Mouse (Mus musculus) CD8-positive naive resting alpha-beta T cell, adult 2 months (primary cell): ENCODE data around the gene Hivep3.

Experiments
- DNase-seq, 2 experiments: peaks; one replicate each; pipeline ENCODE4 v3.0.0; 2022; ENCODE audit warnings: low read depth in 2 of 2, low spot score in 2 of 2

Hivep3 gene

DNA sequence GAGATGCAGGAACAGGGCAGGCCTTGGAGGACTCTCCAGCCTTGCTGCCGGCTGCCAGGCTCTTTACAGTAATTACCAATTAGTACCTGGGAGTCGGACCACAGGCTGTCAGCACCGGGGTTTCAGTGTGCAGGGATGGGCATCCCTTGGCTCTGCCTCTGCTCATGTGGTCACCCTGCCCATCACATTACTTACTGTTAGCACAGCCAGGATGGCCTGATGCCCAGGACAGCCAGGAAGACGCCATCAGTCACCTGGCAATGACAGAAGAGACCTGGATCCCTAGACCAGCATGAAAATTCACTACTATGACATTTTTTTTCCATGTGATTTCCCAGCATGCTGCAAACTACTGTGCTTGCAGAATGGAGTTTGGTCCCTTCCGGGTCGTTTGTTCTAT, 238.8 kb downstream of the Hivep3 start:
- no peak for DNase-seq

DNA sequence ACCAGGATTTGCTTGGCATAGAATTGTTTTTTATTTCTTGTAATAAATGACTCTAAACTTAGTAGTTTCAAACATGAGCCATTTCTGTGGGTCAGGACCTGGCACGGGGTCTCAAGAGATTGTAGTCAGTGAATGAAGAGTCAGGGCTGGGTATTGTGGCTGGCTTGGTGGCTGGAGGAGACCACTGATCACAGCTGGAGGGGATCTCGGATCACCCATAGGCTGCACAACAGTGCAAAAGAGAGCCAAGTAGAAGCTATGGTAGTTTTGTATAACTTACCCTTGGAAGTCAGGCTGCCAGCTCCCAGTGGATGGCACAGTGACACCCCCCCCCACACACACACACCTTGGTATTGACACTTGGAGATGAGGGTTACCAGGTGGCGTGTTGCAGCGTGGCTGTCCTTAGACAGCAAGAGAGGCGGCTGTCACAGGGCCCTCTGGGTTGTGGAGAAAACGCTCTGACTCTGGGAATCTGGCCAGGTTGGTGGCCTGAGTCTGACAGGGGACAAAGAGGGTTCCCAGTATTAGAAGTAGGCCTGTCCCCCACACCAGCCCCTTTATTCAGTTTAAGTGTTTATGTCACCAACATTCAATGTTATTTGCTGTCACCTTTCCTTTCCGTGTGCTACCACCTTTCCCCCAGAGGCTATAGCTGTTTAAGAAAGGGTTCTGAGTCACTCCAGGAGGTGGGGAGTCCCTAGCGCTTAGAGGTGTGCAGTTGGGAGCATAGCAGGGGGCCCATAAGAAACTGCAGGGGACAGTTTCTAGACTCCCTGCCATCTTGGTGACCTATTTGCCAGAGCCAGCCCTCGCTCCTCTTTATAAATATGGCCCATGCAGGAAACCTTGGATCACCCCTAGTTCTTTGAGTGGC, 240.4 kb downstream of the Hivep3 start:
- no peak for DNase-seq

DNA sequence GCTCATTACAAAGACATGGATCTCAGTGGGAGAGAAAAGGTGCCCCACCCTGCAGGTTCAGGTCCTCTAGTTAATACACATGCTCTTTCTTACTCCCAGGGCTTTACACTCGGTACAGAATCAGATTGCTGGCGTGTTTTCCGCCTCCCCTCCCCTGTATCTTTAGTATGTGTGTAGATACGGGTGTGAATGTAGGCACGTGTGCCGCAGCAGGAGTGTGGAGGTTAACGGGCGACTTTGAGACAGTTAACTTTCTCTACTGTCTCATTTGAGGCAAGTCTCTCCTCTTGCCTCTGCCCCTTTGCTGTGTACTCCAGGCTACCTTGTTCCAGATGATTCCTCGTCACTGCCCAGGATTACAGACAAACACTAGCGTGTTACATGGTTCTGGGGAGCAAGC, 241.7 kb downstream of the Hivep3 start:
- DNase-seq, result no peak

DNA sequence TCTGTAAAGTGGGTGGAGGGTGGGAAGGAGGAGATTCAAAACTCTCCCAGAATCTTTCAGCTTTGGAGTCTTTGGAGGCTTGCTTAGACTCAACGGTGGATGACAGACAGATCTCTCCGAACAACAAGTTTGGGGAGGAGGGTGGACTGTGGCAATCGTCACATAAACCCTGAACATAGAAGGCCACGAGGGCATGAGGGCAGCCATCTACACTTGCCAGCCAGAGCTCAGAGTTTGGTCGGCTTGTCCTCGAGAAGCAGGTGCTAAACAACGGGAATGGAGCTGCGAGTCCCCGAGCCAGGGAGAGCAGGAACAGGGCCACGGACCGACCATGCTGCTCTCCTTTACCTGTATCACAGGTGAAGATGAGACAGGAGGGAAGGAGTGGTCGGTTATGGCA, 242.2 kb downstream of the Hivep3 start:
- no peak for DNase-seq

DNA sequence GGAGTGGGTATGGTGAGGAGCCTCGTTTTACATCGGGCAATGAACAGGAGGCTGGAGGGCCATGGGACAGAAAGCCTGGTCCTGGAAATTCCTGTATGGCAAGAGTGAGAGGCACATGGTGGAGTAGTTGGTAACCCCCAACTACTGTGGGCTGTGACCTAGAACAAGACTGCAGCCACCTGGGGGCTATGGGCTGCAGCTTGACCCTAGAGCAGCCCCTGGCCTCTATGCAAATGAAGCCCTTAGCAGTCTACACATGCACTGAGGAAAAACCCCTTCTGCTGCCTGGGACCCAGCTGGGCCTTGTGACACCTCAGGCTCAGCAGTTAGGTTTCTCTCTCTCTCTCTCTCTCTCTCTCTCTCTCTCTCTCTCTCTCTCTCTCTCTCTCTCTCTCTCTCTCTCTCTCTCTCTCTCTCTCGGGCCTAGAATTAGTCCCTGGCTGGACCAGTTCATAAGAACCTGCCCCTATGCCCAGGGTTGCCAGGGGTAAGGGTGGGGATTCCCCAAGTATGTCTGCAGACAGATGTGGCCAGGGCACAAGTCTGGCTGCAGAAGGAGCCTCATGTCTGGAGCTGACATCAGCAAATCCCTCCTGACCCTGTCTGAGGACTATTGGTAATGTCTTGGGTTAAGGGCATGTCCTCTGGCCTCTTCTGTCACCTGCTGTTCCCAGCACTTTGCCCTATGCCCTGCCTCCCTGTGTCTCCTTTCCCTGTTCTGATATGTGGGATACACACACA, 243.0 kb downstream of the Hivep3 start:
- DNase-seq, result no peak

DNA sequence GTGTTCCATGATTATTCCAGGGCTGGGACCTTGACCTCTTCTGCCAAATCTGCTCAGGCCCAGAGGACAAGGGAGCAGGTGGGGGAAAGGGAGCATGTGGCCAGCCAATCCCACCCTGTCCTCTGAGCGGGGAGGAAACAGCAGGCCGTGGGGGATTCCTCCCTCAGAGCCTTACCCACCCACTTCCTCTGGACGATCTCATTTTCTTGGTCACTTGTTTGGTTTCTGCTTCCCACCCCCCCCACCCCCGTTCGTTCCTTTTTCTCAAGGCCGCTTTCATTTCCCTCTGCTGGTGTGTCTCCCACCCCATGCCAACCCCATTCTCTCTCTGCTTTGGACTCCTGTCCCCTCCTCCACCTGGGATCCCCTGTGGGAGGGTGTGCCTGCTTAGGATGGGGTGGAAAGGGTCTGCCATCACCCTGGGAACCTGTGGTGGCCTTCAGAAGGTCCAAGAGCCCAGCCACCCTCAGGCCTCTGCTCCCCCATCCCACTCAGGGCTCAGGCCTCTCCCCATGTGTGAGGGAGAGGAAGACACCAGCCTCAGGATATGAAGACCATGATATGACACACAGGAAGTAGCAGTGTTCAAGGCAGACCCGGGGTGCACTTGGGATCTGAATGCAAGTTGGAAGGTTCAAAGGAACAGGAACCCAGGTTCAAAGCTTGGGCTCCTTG, 244.4 kb downstream of the Hivep3 start:
- DNase-seq, result no peak

DNA sequence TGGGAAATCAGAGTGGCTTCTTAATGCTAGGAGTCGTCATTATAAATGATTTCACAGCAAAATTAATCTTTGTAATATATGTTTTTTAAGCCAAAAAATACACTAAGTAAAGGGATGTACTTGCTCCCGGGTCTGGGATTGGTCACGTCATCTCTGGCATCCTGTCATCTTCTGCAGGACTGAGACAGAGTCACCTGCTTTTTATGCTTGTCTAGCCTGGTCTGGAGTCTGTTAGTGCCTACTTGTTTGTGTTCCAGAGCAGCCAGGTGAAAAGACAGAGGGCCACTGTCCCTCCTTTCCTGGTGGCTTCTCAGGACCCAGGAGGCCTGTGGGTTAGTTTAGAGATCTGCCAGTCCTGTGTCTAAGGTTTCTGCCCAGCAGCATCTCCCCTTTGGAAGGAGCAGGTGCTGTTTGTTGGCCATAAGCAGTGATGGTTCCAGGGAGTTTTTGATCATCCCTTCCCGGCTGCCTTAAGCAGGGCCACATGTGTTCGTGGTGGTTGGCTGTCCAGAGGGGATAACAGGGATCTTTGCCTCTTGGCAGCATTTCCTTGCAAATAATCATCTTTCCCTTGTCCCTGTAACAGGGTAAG, 245.8 kb downstream of the Hivep3 start:
- no peak for DNase-seq

DNA sequence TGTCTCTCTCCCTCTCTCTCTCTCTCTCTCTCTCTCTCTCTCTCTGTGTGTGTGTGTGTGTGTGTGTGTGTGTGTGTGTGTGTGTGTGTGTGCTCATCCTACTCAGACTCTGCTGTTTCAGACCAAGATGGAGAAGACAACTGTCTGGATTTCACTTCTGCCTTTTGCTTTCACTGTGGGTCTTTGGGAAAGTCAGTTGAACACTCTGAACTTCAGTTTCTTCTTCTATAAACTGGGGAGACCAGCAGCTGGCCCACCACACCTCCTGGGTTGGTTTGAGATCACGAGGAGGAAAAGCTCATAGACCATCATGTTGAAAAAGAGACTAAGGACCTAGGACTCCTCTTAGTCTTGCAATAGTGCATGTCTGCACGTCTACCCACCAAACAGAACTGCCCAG, 246.3 kb downstream of the Hivep3 start:
- DNase-seq, result no peak

DNA sequence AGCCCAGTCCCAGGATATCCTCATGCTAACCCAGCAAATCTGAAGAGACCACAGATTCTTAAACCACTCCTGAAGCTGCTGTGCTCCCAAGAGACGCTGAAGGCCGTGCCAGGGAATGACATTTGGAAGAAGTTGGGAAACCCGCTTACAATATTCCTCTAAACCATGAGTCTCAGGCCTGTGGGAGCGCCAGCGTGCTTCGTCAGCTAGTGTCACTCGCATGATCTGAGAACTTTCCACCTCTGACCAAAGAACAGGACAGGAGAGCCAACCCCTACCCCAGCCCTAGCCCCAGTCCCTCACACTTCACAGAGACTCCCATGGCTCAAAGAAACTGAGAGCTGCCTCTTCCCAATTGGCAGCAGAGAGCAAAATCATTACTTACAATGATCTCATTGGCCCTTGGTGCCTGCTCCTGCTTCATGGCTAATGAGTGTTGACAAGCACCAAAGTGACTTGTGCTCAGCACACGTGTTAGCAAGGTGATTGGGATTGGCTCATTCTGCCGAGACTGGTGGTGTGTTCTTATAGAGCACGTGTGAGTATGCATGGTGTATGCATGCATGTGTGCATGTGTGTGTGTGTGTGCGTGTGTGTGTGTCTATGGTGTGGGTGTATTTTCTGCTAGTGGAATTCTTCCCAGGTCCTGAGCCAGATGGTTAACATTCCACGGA, 247.6 kb downstream of the Hivep3 start:
- DNase-seq, result no peak

DNA sequence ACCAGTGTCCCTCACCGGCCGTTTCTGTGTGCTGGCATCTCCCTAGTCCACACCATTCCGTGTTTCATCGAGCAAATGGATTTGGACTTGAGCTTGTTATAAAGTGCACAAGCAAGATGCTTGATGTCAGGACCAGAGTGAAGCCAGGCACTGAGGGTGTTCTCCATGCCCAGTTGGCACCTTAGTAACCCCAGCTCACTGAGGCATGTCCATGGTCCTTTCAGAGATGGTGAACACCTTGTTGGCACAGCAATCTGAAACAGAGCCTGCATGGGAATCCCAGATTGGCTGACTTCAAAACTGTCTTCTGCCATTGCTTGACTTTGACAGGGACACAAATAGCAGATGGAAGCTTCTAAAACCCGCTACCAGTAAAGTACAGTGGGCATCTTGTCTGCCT, 252.5 kb downstream of the Hivep3 start:
- DNase-seq, result no peak

DNA sequence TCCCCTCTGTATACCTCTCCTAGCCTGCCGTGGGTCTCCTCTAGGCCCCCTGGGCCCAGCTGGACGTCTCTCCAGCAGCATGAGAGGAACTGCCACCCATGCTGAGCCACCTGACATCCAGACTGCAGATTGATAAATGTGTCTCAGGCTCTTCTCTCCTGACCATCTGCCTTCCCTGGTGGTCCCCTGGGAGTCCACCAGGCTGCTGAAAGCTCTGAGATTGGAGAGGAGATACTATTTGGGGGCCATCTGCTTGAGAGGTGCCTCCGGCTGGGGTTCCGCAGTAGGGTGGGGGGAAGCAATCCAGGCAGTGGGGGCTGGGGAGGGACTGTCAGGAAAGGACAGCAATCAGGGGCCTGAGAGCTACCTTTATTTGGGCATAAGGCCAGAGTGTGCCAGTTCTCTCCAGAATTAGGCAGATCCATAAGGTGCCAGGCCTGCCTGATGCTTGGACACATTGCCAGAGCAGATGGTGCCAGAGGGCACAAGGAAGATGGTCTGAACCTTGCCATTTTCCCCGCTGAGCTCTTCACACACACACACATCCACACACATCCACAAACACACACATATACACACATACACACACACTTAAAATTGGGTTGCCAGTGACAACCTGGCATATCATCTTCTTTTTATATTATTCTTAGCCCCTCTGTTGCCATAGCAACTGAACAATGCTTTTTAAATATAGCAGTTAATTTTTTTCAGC, 253.2 kb downstream of the Hivep3 start:
- no peak for DNase-seq

DNA sequence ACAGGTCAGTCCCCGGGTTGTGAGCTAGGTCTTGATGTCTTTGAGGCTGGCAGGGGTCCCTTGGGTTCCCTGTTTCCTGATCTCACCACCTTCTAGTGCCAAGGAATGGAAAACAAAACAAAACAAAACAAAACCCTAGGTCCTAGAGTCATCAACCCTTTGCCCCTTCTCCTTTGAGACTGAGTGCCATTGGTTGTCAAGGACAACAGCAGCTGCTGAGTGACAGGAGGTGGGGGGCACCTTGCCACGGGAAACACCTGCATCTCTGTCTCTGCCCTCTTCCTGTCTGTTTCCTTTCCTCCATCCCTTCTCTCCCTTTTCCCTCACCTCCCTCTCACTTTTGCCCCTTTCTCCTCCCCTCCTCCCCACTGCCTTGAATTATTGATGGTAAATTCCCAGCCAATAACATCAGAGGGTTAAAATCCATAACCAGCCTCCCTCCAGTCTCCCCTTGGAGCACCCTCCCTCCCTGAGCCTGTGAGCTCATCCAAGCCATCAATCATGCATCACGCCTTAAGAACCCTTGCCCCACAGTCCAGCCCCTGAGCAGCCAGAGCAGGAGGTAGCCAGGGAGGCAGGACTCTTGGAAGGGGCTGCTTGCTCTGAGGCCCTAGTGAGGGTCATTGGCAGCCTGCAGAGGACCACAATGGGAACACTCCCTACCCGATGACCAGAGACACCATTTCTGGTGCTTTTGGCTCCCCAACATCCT, 253.9 kb downstream of the Hivep3 start:
- DNase-seq, result no peak

DNA sequence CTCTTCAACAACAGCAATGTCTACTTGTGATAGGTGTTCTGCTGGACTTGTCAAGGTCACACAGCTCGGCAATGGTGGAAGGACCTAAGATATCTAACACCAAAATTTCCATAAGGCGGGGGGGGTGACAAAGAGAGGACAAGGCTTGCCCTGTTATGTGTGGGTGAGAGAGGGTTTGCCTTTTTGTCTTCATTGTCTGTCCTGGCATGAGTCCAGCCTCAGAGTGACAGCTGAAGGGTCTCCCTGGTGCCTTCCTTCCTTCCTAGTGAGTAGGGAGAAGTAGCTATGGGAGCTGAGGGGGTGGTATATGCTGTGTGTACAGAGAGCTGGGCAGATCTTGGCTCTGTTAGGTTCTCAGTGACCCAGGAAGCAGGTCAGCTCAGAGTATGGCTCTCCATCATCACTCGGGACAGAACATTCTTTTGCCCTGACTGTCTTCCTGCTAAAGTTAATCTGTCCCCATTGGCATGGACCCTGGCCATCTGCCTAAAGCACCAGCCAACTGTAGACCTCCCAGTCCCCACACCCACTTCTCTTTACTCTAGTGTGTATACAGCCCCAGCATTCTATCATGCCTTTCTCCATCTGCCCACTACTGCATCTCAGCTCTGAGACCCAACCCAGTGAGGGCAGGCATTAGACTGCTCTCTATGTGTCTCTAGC, 255.6 kb downstream of the Hivep3 start:
- DNase-seq, result no peak

DNA sequence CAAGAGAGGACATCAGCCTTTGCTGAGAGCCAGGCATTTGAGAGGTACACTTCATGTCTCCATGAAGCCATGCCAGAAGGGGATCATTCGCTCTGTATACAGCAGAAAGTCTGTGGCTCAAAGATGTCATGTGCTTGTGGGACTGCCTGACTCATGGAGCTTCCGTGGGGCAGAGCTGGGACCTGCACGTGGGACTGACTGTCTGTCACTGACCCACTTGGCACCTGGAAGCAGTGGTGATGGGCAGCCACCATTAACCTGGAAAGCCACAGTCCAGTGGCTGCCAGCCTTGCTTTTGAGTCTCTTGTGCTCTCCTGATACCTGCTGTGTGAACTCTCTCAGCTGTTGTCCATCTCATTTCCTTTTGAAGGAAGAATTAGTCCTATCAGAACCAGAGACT, 256.8 kb downstream of the Hivep3 start:
- DNase-seq, result no peak

DNA sequence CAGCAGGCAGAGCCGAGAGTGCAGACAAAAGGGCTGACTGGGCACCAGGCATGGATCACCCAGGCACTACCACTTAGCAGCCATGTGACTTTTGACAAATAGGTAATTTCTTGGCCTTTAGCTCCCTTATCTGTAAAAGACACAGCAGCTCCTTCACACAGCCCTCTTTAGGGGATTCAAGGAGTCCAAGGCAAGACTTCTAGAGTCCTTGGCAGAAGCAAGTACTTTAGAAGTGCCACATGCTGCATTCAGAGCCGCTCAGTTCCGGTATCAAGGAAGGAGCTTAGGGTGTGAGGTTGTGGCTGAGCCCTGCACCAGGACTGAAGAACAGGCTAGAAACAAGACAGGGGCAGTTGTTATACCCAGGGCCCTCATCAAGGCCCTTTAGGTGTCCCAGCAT, 257.3 kb downstream of the Hivep3 start:
- DNase-seq, result no peak

DNA sequence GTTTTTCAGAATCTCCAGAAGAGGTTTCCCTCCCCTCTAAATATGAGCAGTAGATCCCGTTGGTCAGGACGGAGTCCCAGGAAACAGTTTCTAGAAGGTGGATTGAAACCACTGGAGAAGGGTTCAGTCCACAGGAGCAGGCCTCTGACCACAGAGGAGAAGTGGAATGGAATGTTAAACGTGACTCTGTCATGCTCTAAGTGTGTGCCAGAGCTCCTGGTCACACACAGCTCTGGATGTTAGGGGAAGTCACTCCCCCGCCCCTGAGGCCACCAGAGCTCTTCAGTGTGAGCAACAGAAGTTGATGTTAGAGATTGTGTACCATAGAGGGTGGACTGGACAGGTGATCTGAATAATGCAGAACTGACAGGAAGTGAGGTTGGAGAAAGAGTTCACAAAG, 258.2 kb downstream of the Hivep3 start:
- DNase-seq, result no peak

DNA sequence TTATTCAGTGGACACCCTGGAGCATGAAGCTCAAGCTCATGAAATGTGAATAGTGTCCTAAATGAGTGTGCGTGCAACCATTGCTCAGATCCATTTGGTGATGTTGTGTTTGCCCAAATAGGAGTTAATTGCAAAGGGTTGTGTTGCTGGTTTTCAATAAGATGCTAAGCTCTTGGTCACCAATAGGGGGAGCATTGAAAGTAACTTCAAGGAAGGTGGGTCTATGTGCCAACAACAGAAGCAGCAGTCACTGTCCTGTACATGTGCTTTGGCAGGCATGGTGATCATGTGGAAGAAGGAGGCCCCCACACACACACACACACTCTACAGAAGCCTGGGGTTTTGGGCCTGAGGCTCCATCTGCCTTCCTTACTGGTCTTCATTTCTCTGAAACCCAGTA, 262.8 kb downstream of the Hivep3 start:
- no peak for DNase-seq

DNA sequence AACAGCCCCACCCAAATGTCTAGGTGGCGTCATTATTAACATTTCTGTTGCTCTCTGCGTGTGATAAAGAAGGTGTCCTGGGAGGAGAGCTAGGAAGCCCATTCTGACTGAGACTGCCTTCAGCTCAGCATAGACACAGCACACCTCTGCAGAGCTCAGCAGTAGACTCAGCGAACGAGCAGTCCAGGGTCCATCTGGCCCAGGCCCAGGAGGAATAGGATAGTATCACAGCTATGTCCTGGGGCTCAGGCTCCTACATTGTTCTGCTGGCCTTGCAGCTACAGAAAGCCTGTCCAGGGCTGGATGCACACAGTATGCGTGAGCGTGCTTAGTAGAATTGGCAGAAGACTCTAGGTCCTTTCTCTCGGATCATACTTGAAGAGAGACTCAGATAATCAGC, 263.8 kb downstream of the Hivep3 start:
- no peak for DNase-seq

DNA sequence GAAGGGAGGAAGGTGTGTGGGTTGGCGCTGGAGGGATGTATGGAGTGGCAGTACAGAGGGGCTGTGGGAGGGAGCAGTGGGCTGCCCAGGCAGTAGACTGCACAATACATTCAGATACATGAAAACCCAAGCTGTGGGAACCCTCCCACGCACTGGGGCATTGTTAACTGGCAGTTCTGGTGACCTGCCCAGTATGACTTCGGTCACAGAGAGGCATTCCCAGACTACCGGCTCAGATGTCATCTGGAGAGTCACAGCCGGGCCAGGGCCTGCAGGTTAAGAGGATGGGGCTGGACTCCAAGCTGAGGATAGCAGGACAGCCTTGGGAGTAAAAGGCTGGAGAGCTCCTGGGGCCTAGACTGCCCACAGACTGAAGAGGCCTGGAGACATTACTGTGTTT, 265.3 kb downstream of the Hivep3 start:
- no peak for DNase-seq
